Mouse (Mus musculus) G1E (cell line): ENCODE results near the gene Igfbp5.

ENCODE experiments used
- CTCF ChIP-seq: IDR thresholded peaks from 2 replicates; pipeline ENCODE4 v1.5.1; 2012; ENCODE audit warnings: low read depth, low read length, inconsistent platforms, mixed read lengths
- GATA1 ChIP-seq: IDR thresholded peaks from 2 replicates; pipeline ENCODE4 v1.6.1; 2012; ENCODE audit warnings: borderline replicate concordance, low read length, inconsistent platforms, mixed read lengths
- GATA2 ChIP-seq: IDR thresholded peaks from 2 replicates; pipeline ENCODE4 v1.6.1; 2012; ENCODE audit warnings: low read depth, low read length, inconsistent platforms, borderline replicate concordance
- POLR2AphosphoS5 ChIP-seq: IDR thresholded peaks from 2 replicates; pipeline ENCODE4 v1.6.1; 2012; ENCODE audit warnings: low read depth, low read length, inconsistent platforms; ENCODE audit not compliant: insufficient replicate concordance

- no peak for TF ChIP-seq GATA2
- TF ChIP-seq CTCF = no peak
- no peak for TF ChIP-seq POLR2AphosphoS5
- TF ChIP-seq GATA1 = no peak
Observed at GRCm38 (mm10) chr1:72870615-72871336, 3.9 kb downstream of the Igfbp5 start.
